Mouse (Mus musculus): Measurements from ENCODE around the gene Ahdc1. TPM values are rescaled to one million over a fixed set of nuclear protein-coding genes. Genes with fewer than 3 reads are reported as not detected.

The Ahdc1 gene
- polyA plus RNA-seq, 1 experiment = 21.7 TPM

GRCm38 (mm10) chr4:133082216-133082773, 71.2 kb downstream of the Ahdc1 start:
- peaks cover 11% of the 10 kb centered on the region for H3K4me1 ChIP-seq (ENCODE audit: control insufficient read depth, insufficient read depth, low read length)
- no peak for TF ChIP-seq CTCF (IDR thresholded peaks at IDR 0.05; ENCODE audit: control insufficient read depth, insufficient read depth, low read length)
- TF ChIP-seq POLR2A (IDR thresholded peaks at IDR 0.05; ENCODE audit: borderline replicate concordance, control insufficient read depth, low read depth, low read length) = no peak
- WGBS = 78% methylated on average over 6 of the region's 6 CpGs
- H3K27ac ChIP-seq (ENCODE audit: control insufficient read depth, insufficient read depth, low read depth, low read length, poor library complexity) = no peak overlapping the region
- H3K4me3 ChIP-seq (replicated peaks; ENCODE audit: control insufficient read depth, low read depth, low read length) = no peak overlapping the region

- no peak overlapping the region for H3K27ac ChIP-seq (ENCODE audit: control insufficient read depth, insufficient read depth, low read depth, low read length, poor library complexity)
- WGBS = 9% methylated on average over 3 of the region's 3 CpGs
- TF ChIP-seq CTCF (IDR thresholded peaks at IDR 0.05; ENCODE audit: control insufficient read depth, insufficient read depth, low read length) (no peak), POLR2A (IDR thresholded peaks at IDR 0.05; ENCODE audit: borderline replicate concordance, control insufficient read depth, low read depth, low read length) (no peak)
- no peak overlapping the region for H3K4me3 ChIP-seq (replicated peaks; ENCODE audit: control insufficient read depth, low read depth, low read length)
- H3K4me1 ChIP-seq (ENCODE audit: control insufficient read depth, insufficient read depth, low read length) = peaks cover 12% of the 10 kb centered on the region
Observed at GRCm38 (mm10) chr4:133083991-133084861, 73.2 kb downstream of the Ahdc1 start.

DNA sequence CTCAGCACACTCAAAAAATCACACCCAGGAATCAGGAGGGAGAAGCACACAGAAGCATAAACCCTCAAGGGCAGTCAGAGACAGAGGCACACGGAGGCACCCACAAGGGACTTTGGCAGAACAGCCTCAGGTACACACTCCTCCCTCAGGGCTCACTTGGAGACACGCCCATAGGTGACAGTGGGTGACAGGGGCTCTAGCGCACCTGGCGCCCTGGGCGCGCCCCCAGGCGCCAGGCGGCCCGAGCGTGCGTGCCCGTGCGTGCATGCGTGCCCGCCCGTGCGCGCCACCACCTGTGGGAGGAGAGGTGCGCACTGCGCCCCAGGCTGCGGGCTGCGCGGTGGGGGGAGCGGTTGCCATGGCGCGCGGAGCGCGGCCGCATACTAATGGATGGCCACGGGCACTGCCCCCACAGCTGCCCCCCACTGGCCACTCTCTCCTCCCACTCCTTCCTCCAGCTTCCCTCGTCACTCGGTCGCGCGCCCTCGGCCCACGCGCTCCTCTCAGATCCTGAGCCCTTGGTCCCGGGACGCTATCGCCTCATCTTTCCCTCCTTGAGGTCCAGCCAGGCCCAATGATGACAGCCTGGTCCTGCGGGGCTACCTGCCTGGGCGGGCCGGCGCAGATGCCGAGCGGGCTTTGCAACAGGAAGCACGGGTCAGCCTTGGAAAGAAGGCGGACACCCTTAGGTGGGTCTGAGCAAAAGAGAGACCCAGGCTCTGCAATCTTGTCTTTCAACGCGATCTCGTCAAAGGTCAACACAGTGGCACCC, 74.1 kb downstream of the Ahdc1 start:
- WGBS = 4% methylated on average over 53 of the region's 53 CpGs
- H3K27ac ChIP-seq (ENCODE audit: control insufficient read depth, insufficient read depth, low read depth, low read length, poor library complexity) = peak overlapping the region; percentile 44
- no peak overlapping the region for H3K4me3 ChIP-seq (replicated peaks; ENCODE audit: control insufficient read depth, low read depth, low read length)
- no peak for TF ChIP-seq CTCF (IDR thresholded peaks at IDR 0.05; ENCODE audit: control insufficient read depth, insufficient read depth, low read length)
- H3K4me1 ChIP-seq (ENCODE audit: control insufficient read depth, insufficient read depth, low read length) = peaks cover 11% of the 10 kb centered on the region

DNA sequence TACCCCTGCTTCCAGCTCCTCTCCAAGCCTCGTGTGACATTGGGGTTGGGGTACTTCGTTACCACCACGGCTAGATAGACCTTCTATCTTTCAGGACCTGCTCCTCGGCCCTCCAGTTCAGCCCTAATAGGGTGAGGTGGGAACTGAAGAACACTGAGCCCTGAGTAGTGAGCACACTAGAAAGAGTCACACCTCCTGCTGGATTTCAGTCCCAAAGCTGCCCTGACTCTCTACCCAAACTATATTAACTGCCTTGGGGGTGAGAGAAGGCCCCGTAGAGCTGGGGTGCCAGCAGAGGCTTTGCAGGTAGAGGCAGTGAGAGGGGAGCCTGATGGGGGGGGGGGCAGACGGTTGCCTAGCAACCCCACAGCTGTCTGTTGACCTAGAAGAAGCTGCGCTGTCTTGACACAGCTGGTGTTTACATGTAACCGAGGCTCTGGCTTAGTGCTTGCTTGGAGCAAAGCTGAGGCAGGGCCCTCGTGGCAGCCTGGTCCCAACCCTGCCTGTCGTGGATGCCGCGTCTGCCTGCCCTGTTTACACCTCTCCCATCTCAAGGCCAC, 74.8 kb downstream of the Ahdc1 start:
- peaks cover 11% of the 10 kb centered on the region for H3K4me1 ChIP-seq (ENCODE audit: control insufficient read depth, insufficient read depth, low read length)
- H3K27ac ChIP-seq (ENCODE audit: control insufficient read depth, insufficient read depth, low read depth, low read length, poor library complexity) = peak overlapping the region; percentile 44

DNA sequence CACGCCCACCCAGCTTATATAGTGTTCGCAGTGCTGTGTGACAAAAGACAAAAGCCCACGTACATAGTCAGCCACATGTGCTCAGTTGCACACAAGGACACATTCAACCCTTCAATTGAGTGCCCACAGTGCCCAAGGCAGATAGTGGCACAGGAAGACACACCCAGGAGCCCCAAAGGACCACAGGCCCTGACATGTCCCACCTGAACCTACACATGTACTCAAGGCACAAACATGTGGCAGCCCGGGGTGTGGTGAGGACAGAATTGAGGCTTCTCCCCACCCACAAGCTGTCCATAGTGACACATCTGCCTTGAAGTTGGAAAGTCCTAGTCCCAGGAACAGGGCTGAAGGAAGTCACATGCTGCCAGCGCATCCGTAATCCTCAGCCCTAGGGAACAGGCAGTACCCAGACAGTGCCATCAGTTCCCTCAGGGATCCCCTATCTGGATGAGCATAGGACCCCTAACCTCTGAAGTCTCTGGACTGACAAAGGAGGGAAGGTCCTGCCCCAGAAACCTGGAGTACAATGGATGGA, 76.2 kb downstream of the Ahdc1 start:
- TF ChIP-seq CTCF (IDR thresholded peaks at IDR 0.05; ENCODE audit: control insufficient read depth, insufficient read depth, low read length) (no peak), POLR2A (IDR thresholded peaks at IDR 0.05; ENCODE audit: borderline replicate concordance, control insufficient read depth, low read depth, low read length) (no peak)
- Histone ChIP-seq H3K4me1 (ENCODE audit: control insufficient read depth, insufficient read depth, low read length) (peaks cover 17% of the 10 kb centered on the region), H3K4me3 (replicated peaks; ENCODE audit: control insufficient read depth, low read depth, low read length) (no peak overlapping the region), H3K27ac (ENCODE audit: control insufficient read depth, insufficient read depth, low read depth, low read length, poor library complexity) (no peak overlapping the region)
- WGBS = 80% methylated on average over 6 of the region's 6 CpGs

More for the DNA sequence above, 74.8 kb downstream of the Ahdc1 start:
- H3K4me3 ChIP-seq (replicated peaks; ENCODE audit: control insufficient read depth, low read depth, low read length) = no peak overlapping the region
- TF ChIP-seq POLR2A (IDR thresholded peaks at IDR 0.05; ENCODE audit: borderline replicate concordance, control insufficient read depth, low read depth, low read length) = no peak
- TF ChIP-seq CTCF (IDR thresholded peaks at IDR 0.05; ENCODE audit: control insufficient read depth, insufficient read depth, low read length) = no peak
- WGBS = 52% methylated on average over 12 of the region's 12 CpGs

DNA sequence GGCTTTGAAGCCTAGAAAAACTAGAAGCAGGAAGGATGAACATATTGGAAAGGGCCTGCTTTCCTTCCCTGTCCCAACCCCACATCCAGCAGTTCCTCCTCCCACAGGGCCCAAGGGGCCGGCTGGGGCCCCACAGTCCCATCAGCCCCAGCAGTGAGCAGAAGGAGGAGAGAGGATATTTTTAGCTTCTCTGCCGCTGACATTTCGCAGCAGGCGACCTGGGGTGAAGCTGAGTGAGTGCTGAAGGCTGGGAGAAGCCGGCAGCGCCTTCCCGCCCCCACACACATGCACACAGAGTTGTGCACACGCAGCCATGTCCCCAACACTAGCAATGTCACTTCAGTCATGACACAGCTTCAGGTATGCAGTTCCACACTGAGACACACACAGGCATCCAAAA, 76.8 kb downstream of the Ahdc1 start:
- H3K4me3 ChIP-seq (replicated peaks; ENCODE audit: control insufficient read depth, low read depth, low read length) = no peak overlapping the region
- no peak overlapping the region for H3K27ac ChIP-seq (ENCODE audit: control insufficient read depth, insufficient read depth, low read depth, low read length, poor library complexity)
- no peak for TF ChIP-seq CTCF (IDR thresholded peaks at IDR 0.05; ENCODE audit: control insufficient read depth, insufficient read depth, low read length)
- no peak for TF ChIP-seq POLR2A (IDR thresholded peaks at IDR 0.05; ENCODE audit: borderline replicate concordance, control insufficient read depth, low read depth, low read length)
- 23% methylated on average over 8 of the region's 8 CpGs for WGBS
- peaks cover 18% of the 10 kb centered on the region for H3K4me1 ChIP-seq (ENCODE audit: control insufficient read depth, insufficient read depth, low read length)

DNA sequence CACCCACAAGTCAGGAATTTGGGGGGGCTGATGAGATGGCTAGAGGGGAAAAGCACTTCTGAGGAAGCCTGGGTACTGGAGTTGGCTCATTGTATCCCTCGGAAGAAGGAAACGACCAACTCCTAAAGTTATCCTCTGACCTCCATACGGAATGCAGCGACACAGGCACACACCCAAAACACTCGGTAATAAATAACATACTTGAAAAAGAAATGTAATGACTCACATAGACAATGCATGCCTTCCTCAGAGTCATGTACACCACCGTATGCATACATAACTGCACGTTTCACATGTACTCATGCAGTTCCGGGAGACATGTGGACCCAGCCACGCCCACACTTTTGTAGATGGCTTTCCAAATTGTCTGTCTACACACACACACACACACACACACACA, 78.3 kb downstream of the Ahdc1 start:
- Histone ChIP-seq H3K4me1 (ENCODE audit: control insufficient read depth, insufficient read depth, low read length) (peaks cover 18% of the 10 kb centered on the region), H3K4me3 (replicated peaks; ENCODE audit: control insufficient read depth, low read depth, low read length) (no peak overlapping the region), H3K27ac (ENCODE audit: control insufficient read depth, insufficient read depth, low read depth, low read length, poor library complexity) (no peak overlapping the region)
- no peak for TF ChIP-seq CTCF (IDR thresholded peaks at IDR 0.05; ENCODE audit: control insufficient read depth, insufficient read depth, low read length)
- no peak for TF ChIP-seq POLR2A (IDR thresholded peaks at IDR 0.05; ENCODE audit: borderline replicate concordance, control insufficient read depth, low read depth, low read length)
- WGBS = 85% methylated on average over 9 of the region's 9 CpGs

GRCm38 (mm10) chr4:133089802-133090201, 78.7 kb downstream of the Ahdc1 start:
- 80% methylated on average over 4 of the region's 4 CpGs for WGBS
- H3K27ac ChIP-seq (ENCODE audit: control insufficient read depth, insufficient read depth, low read depth, low read length, poor library complexity) = no peak overlapping the region

More at GRCm38 (mm10) chr4:133089802-133090201, 78.7 kb downstream of the Ahdc1 start:
- H3K4me1 ChIP-seq (ENCODE audit: control insufficient read depth, insufficient read depth, low read length) = peaks cover 17% of the 10 kb centered on the region
- TF ChIP-seq CTCF (IDR thresholded peaks at IDR 0.05; ENCODE audit: control insufficient read depth, insufficient read depth, low read length) = no peak
- TF ChIP-seq POLR2A (IDR thresholded peaks at IDR 0.05; ENCODE audit: borderline replicate concordance, control insufficient read depth, low read depth, low read length) = no peak
- no peak overlapping the region for H3K4me3 ChIP-seq (replicated peaks; ENCODE audit: control insufficient read depth, low read depth, low read length)
